In genomic region chr2:31036811-31037210, GRCm38 (mm10) we compare ENCODE assay signal across 17 mouse cellular contexts. TPM values are rescaled to one million over a fixed set of nuclear protein-coding genes. Genes with fewer than 3 reads are reported as not detected.
DNase-seq lines count a peak whose midpoint lies in the region; ATAC-seq and TF ChIP-seq lines count a peak whose summit lies in the region.
"Had no signal": no experiment of that assay in that cellular context is flagged by ENCODE, and none has a peak within 500 bp of the region (broad histone marks: within the 10 kb centered on the region; RNA-seq: fewer than 3 reads in every experiment).

No protein-coding gene starts in this region.

- WGBS in macrophage (ENCODE audit: missing documents): 92% methylated on average over 5 of the region's 6 CpGs
- 78% methylated on average over 6 of the region's 6 CpGs for WGBS in cerebellum, adult 2 months
- WGBS in lung, postnatal 0 days: 87% methylated on average over 6 of the region's 6 CpGs

- no peaks in the 10 kb centered on the region for H3K79me2 ChIP-seq in CH12.LX (replicated peaks; ENCODE audit: control insufficient read depth, extremely low read depth, insufficient read depth, poor library complexity, severe bottlenecking)
- no peaks in the 10 kb centered on the region for H3K79me2 ChIP-seq in macrophage (ENCODE audit: inconsistent target)

- DNase-seq in spleen, postnatal 36 days (ENCODE audit: low spot score in 2 of 2): peak; percentile 34 to 44
- DNase-seq in spleen, postnatal 14 days (ENCODE audit: low spot score in 2 of 2): no peak
- DNase-seq in CH12.LX (ENCODE audit: extremely low read depth): peak; percentile 85
- no peak for DNase-seq in cerebellum, adult 2 months
- no peak for DNase-seq in lung, postnatal 0 days (ENCODE audit: low spot score)
- DNase-seq in kidney, postnatal 14 days: no peak
- DNase-seq: adrenal gland, postnatal 10 days; cerebellum, adult 11-12 months; cerebellum, postnatal 10 days; gastrocnemius, adult 2 months; gastrocnemius, postnatal 25 days had no signal

- peak; percentile 89 for TF ChIP-seq EP300 in CH12.LX (IDR thresholded peaks at IDR 0.05; ENCODE audit: low read length)
- TF ChIP-seq EP300 in lung, postnatal 0 days (IDR thresholded peaks at IDR 0.05): no peak

- H3K27ac ChIP-seq in CH12.LX (ENCODE audit: insufficient read depth, low read depth) (peak overlapping the region; percentile 86), macrophage (0 out of 2 replicates have a peak overlapping the region, but pooled peaks have one; percentile 5)
- H3K27ac ChIP-seq in cerebellum, adult 2 months (ENCODE audit: insufficient read depth, low read length): no peak overlapping the region
- no peak overlapping the region for H3K27ac ChIP-seq in lung, postnatal 0 days (ENCODE audit: low read length)
- H3K27ac ChIP-seq: embryonic facial prominence, embryonic 10.5 days; forebrain, embryonic 13.5 days; gastrocnemius, adult 2 months; hindbrain, embryonic 10.5 days; hindbrain, embryonic 15.5 days had no signal

- H3K36me3 ChIP-seq in CH12.LX (replicated peaks in 1 of 2; ENCODE audit: control insufficient read depth in 1 of 2, insufficient read depth in 1 of 2, low read length in 1 of 2) (peaks cover 66 to 79% of the 10 kb centered on the region in 2 experiments), macrophage (ENCODE audit: inconsistent target) (peaks cover 92% of the 10 kb centered on the region)
- H3K36me3 ChIP-seq in lung, postnatal 0 days (ENCODE audit: insufficient read depth, low read length): peaks cover 15% of the 10 kb centered on the region

- H3K4me3 ChIP-seq in CH12.LX (replicated peaks in 1 of 3; ENCODE audit: low read depth in 2 of 3, low read length in 2 of 3, poor library complexity in 1 of 3): no peak overlapping the region
- H3K4me3 ChIP-seq in macrophage (ENCODE audit: inconsistent target): no peak overlapping the region
- H3K4me3 ChIP-seq in cerebellum, adult 2 months (replicated peaks; ENCODE audit: insufficient read depth, low read depth, low read length): no peak overlapping the region
- H3K4me3 ChIP-seq in lung, postnatal 0 days (ENCODE audit: low read depth, low read length): no peak overlapping the region
- H3K4me3 ChIP-seq: embryonic facial prominence, embryonic 10.5 days; forebrain, embryonic 13.5 days; gastrocnemius, adult 2 months; heart, embryonic 12.5 days; hindbrain, embryonic 10.5 days; hindbrain, embryonic 15.5 days had no signal

- no peak overlapping the region for H3K9ac ChIP-seq in CH12.LX (ENCODE audit: insufficient read depth, low read depth)
- no peak overlapping the region for H3K9ac ChIP-seq in lung, postnatal 0 days (replicated peaks; ENCODE audit: low read depth)
- H3K9ac ChIP-seq: forebrain, embryonic 13.5 days; heart, embryonic 12.5 days; hindbrain, embryonic 15.5 days had no signal

- peaks cover 5% of the 10 kb centered on the region for H3K9me3 ChIP-seq in CH12.LX (replicated peaks; ENCODE audit: low read length)
- H3K9me3 ChIP-seq in lung, postnatal 0 days (ENCODE audit: low read length): no peaks in the 10 kb centered on the region
- H3K9me3 ChIP-seq: embryonic facial prominence, embryonic 10.5 days; forebrain, embryonic 13.5 days; hindbrain, embryonic 15.5 days had no signal

- no peaks in the 10 kb centered on the region for H3K27me3 ChIP-seq in CH12.LX (replicated peaks)
- no peaks in the 10 kb centered on the region for H3K27me3 ChIP-seq in cerebellum, adult 2 months (ENCODE audit: control insufficient read depth, insufficient read depth, low read length)
- H3K27me3 ChIP-seq in lung, postnatal 0 days (replicated peaks; ENCODE audit: insufficient read depth, low read length): no peaks in the 10 kb centered on the region
- H3K27me3 ChIP-seq: forebrain, embryonic 13.5 days; heart, embryonic 12.5 days; hindbrain, embryonic 15.5 days had no signal

- dilution Hi-C loops in CH12.LX (cut with MboI; ENCODE audit: extremely low pct_ligation_motif_present, extremely low pct_unique_long_range_greater_than_20kb, low sequenced_read_pairs): no loop called here

- TF ChIP-seq RAD21 in CH12.LX (IDR thresholded peaks at IDR 0.05; ENCODE audit: low read depth, low read length): no peak; the same call in 1 of the 2 replicates

- H3K4me2 ChIP-seq in CH12.LX (ENCODE audit: insufficient read depth, low read depth, poor library complexity, severe bottlenecking): 0 out of 2 replicates have a peak overlapping the region, but pooled peaks have one; percentile 1
- no peak overlapping the region for H3K4me2 ChIP-seq in lung, postnatal 0 days (replicated peaks; ENCODE audit: low read depth, low read length)
- H3K4me2 ChIP-seq: forebrain, embryonic 13.5 days; heart, embryonic 12.5 days; hindbrain, embryonic 15.5 days had no signal

- in situ Hi-C loops in CH12.LX (cut with MboI; ENCODE audit: low pct_ligation_motif_present, low pct_unique_long_range_greater_than_20kb, low sequenced_read_pairs): no loop called here

- no peak for ATAC-seq in lung, postnatal 0 days
- ATAC-seq: forebrain, embryonic 13.5 days had no signal

- TF ChIP-seq POLR2A in CH12.LX (IDR thresholded peaks at IDR 0.05; ENCODE audit: low read depth, low read length): 0 out of 2 replicates have a peak, but pooled peaks have one; percentile 16
- TF ChIP-seq POLR2A in cerebellum, adult 2 months (IDR thresholded peaks at IDR 0.05; ENCODE audit: borderline replicate concordance, insufficient read depth, low read length): no peak

- no peak for TF ChIP-seq CTCF in CH12.LX (conservative IDR thresholded peaks at IDR 0.05 in 1 of 2, IDR thresholded peaks at IDR 0.05 in 1 of 2; ENCODE audit: low read depth in 2 of 2, low read length in 2 of 2)
- TF ChIP-seq CTCF in cerebellum, adult 2 months (IDR thresholded peaks at IDR 0.05; ENCODE audit: borderline replicate concordance, insufficient read depth, low read depth, low read length): no peak
- no peak for TF ChIP-seq CTCF in lung, postnatal 0 days (IDR thresholded peaks at IDR 0.05)

- H3K4me1 ChIP-seq in CH12.LX (ENCODE audit: control insufficient read depth in 1 of 2, insufficient read depth in 2 of 2): peaks cover 25 to 84% of the 10 kb centered on the region in 2 experiments
- H3K4me1 ChIP-seq in cerebellum, adult 2 months (ENCODE audit: control insufficient read depth, insufficient read depth, low read length): peaks cover 11% of the 10 kb centered on the region
- no peaks in the 10 kb centered on the region for H3K4me1 ChIP-seq in lung, postnatal 0 days (ENCODE audit: insufficient read depth, low read depth, low read length)
- H3K4me1 ChIP-seq: embryonic facial prominence, embryonic 10.5 days; forebrain, embryonic 13.5 days; heart, embryonic 12.5 days; hindbrain, embryonic 10.5 days; hindbrain, embryonic 15.5 days had no signal

TF ChIP-seq in CH12.LX, 34 proteins besides CTCF, POLR2A, EP300 and RAD21 (continues in another document):
- TF ChIP-seq IRF4 (IDR thresholded peaks at IDR 0.05; ENCODE audit: low read depth, low read length) (peak; percentile 84), CHD1 (IDR thresholded peaks at IDR 0.05; ENCODE audit: low read depth, low read length) (no peak), RCOR1 (conservative IDR thresholded peaks at IDR 0.05; ENCODE audit: low read depth, low read length) (no peak), UBTF (IDR thresholded peaks at IDR 0.05; ENCODE audit: low read depth, low read length) (no peak), JUND (conservative IDR thresholded peaks at IDR 0.05; ENCODE audit: low read depth, low read length) (peak; percentile 81), MEF2A (IDR thresholded peaks at IDR 0.05; ENCODE audit: borderline replicate concordance, low read depth, low read length) (peak; percentile 89), BHLHE40 (IDR thresholded peaks at IDR 0.05; ENCODE audit: low read depth, low read length) (peak; percentile 95), JUN (IDR thresholded peaks at IDR 0.05; ENCODE audit: insufficient read depth, low read depth, low read length) (peak; percentile 83), SMC3 (IDR thresholded peaks at IDR 0.05; ENCODE audit: low read depth, low read length) (peak; percentile 21; the same call in 1 of the 2 replicates), TCF12 (IDR thresholded peaks at IDR 0.05; ENCODE audit: low read depth, low read length) (peak; percentile 89), MYC (IDR thresholded peaks at IDR 0.05; ENCODE audit: low read depth, low read length) (peak; percentile 85), MAZ (IDR thresholded peaks at IDR 0.05; ENCODE audit: low read depth, low read length) (peak; percentile 89), TBP (conservative IDR thresholded peaks at IDR 0.05; ENCODE audit: low read depth, low read length) (0 out of 2 replicates have a peak, but pooled peaks have one; percentile 38), CHD2 (IDR thresholded peaks at IDR 0.05; ENCODE audit: low read length) (peak; percentile 75; the same call in 1 of the 2 replicates), ETS1 (conservative IDR thresholded peaks at IDR 0.05; ENCODE audit: low read depth, low read length) (peak; percentile 98), ELF1 (IDR thresholded peaks at IDR 0.05; ENCODE audit: low read depth, low read length) (0 out of 2 replicates have a peak, but pooled peaks have one; percentile 10), KAT2A (IDR thresholded peaks at IDR 0.05; ENCODE audit: insufficient replicate concordance, low read length) (no peak), MXI1 (IDR thresholded peaks at IDR 0.05; ENCODE audit: low read depth, low read length) (peak; percentile 18; the same call in 1 of the 2 replicates)

RNA-seq across cellular contexts. Expression of gene Usp20, which starts 54.7 kb away (rescaled TPM):
- total RNA-seq in CH12.LX (2012; rRNA removed): 10.1 and 13.8 TPM in 2 replicates
- total RNA-seq in CH12.LX (2014; rRNA removed): 2.5 and 3.4 TPM in 2 replicates
- 11.0 and 12.0 TPM in 2 replicates for polyA plus RNA-seq in CH12.LX (2012; ENCODE audit: insufficient read length, low read depth)
- total RNA-seq in macrophage (2018; cell fraction: chromatin; rRNA removed): 10 to 100 TPM in 19 of 26 experiments, 1 to 10 TPM in 7; 3.5 to 47.7 (median 21.2) TPM
- 1 to 10 TPM; 2.4 to 6.9 (median 4.7) TPM for total RNA-seq in macrophage (2018; cell fraction: cytosol; rRNA removed)
- 10 to 100 TPM in 13 of 26 experiments, 1 to 10 TPM in 13; 2.6 to 22.3 (median 10.0) TPM for total RNA-seq in macrophage (2018; cell fraction: nucleus; rRNA removed)
- 2.9 to 4.6 TPM (median 3.1 TPM) in 3 replicates for polyA plus RNA-seq in macrophage (2018)
- 59.2 and 68.6 TPM in 2 replicates for polyA plus RNA-seq in cerebellum, adult 2 months (2012; rRNA removed)
- polyA plus RNA-seq in lung, postnatal 0 days (2015; fragmentation: Nextera tagmentation; extraction: Ambion mirVana): 8.4 and 9.6 TPM in 2 replicates

RNA-seq across cellular contexts. Expression of gene BC005624, which starts 54.8 kb away (rescaled TPM):
- total RNA-seq in CH12.LX (2012; rRNA removed) (43.2 and 49.0 TPM in 2 replicates), CH12.LX (2014; rRNA removed) (40.5 and 43.4 TPM in 2 replicates)
- polyA plus RNA-seq in CH12.LX (2012; ENCODE audit: insufficient read length, low read depth) (68.1 and 94.0 TPM in 2 replicates), macrophage (2018) (50.3 to 111 TPM (median 71.9 TPM) in 3 replicates)
- total RNA-seq in macrophage (2018; cell fraction: chromatin; rRNA removed): 100 to 1,000 TPM in 13 of 26 experiments, 10 to 100 TPM in 13; 50.0 to 129 (median 100.0) TPM
- 10 to 100 TPM; 39.3 to 60.5 (median 47.8) TPM for total RNA-seq in macrophage (2018; cell fraction: cytosol; rRNA removed)
- 10 to 100 TPM; 41.7 to 86.9 (median 58.1) TPM for total RNA-seq in macrophage (2018; cell fraction: nucleus; rRNA removed)
- polyA plus RNA-seq in cerebellum, adult 2 months (2012; rRNA removed): 118 and 123 TPM in 2 replicates
- polyA plus RNA-seq in lung, postnatal 0 days (2015; fragmentation: Nextera tagmentation; extraction: Ambion mirVana): 41.0 and 43.6 TPM in 2 replicates

Comparison
In these comparisons a context has a peak if more than half of its experiments do, and no peak if none do; other contexts are left out.
1. DNase-seq: peak in spleen, postnatal 36 days (2 of 2) and CH12.LX (single experiment); none in spleen, postnatal 14 days (0 of 2), cerebellum, adult 2 months (0 of 2), lung, postnatal 0 days (single experiment) and kidney, postnatal 14 days (single experiment).
2. H3K27ac ChIP-seq: peak in CH12.LX (single experiment) and macrophage (single experiment); none in cerebellum, adult 2 months (single experiment) and lung, postnatal 0 days (single experiment).